Mouse (Mus musculus) hindbrain, embryonic 14.5 days (tissue): ENCODE data around the gene Trim47. TPM values are rescaled to one million over a fixed set of nuclear protein-coding genes. Genes with fewer than 3 reads are reported as not detected.
A peak's percentile ranks its signal among the peaks of the same experiment; 100 is the strongest.

Experiments used
- ATAC-seq: fragments of 200-750 bp; cut with Nextera tagmentation; 2 replicates; pipeline ENCODE4 v1.8.0; 2017; ENCODE audit warnings: moderate number of reproducible peaks, mild to moderate bottlenecking, moderate TSS enrichment, moderate library complexity; ENCODE audit not compliant: low FRiP score
- DNase-seq: peaks from one replicate; pipeline ENCODE4 v3.0.0-alpha.2; 2015; ENCODE audit warnings: low spot score
- H3K27ac ChIP-seq: fragments of 300-500 bp; sonication (generic); 2 replicates; pipeline ENCODE4 v1.5.1; 2014; ENCODE audit warnings: mild to moderate bottlenecking, moderate library complexity
- H3K27me3 ChIP-seq: fragments of 300-500 bp; sonication (generic); 2 replicates; pipeline ENCODE4 v1.6.1; 2014; ENCODE audit warnings: mild to moderate bottlenecking, low read length, mixed read lengths; ENCODE audit not compliant: control insufficient read depth, insufficient read depth
- H3K36me3 ChIP-seq: fragments of 300-500 bp; sonication (generic); replicated peaks from 2 replicates; pipeline ENCODE4 v1.6.1; 2014; ENCODE audit not compliant: control insufficient read depth, insufficient read depth
- H3K4me1 ChIP-seq: fragments of 300-500 bp; sonication (generic); replicated peaks from 2 replicates; pipeline ENCODE4 v1.6.1; 2014; ENCODE audit warnings: antibody characterized with exemption, low read length, mixed read lengths; ENCODE audit not compliant: control insufficient read depth, insufficient read depth
- H3K4me2 ChIP-seq: fragments of 300-500 bp; sonication (generic); replicated peaks from 2 replicates; pipeline ENCODE4 v1.6.1; 2014; ENCODE audit warnings: mild to moderate bottlenecking, moderate library complexity
- H3K4me3 ChIP-seq: fragments of 300-500 bp; sonication (generic); replicated peaks from 2 replicates; pipeline ENCODE4 v1.5.1; 2014; ENCODE audit warnings: mild to moderate bottlenecking, low read length
- H3K9ac ChIP-seq: fragments of 300-500 bp; sonication (generic); 2 replicates; pipeline ENCODE4 v1.6.1; 2014
- H3K9me3 ChIP-seq: fragments of 300-500 bp; sonication (generic); 2 replicates; pipeline ENCODE4 v1.6.1; 2016; ENCODE audit warnings: low read length; ENCODE audit not compliant: control insufficient read depth
- WGBS: fragments of 180-500 bp; shearing (Covaris S2); extraction: QIAGEN DNeasy Blood & Tissue Kit; methylation state at CpG from one replicate; pipeline ENCODE4 v1.1.7; 2014; 5-methylcytosine and 5-hydroxymethylcytosine counted together
- polyA plus RNA-seq: library from polyadenylated mRNA; unstranded; fragments of >200 nt; fragmentation: Nextera tagmentation; extraction: Ambion mirVana; gene quantifications from 2 replicates; pipeline ENCODE4 v1.2.1, GENCODE M21; 2014

The Trim47 gene
- 9.4 and 10.6 TPM in 2 replicates for polyA plus RNA-seq

DNA sequence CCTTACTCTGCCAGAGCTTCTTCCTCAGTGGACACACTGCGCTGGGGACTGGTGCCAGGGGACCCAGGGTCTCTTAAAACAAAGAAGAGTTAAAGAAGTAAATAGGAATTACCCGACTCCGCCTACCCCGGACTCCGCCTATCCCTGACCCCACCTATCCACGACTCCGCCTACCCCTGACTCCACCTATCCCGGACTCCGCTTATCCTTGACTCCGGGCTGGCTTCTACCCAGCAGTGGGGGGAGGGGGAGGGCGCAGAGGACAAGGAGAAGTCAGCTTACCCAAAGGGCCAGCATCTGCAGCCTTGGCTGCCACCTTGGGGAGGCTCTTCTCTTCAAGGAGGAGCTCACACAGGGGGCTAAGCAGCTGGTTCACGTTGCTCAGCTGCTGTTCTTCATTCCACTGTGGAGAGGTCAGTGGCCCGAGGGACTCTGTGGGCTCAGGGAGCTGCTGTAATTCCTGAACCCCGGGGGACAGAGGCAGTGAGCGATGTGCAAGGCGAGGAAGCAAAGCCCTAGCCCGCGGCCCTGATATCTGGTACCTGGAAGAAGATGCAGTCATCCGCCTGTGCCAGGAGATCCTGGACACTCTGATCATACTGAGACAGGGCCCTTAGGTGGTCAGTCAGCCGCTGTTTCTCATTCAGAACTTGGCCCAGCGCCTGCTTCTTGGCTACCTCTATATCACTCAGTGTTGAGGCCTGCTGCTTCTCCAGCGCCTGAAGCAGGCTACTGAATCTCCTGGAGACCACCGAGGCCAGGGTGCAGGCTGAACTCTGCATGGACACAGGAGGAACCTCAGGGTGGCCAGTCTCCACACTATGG, at the start of gene Trim47:
Gene Trim47, minus strand, starts transcription at position 55 of the 825 bp plus-strand sequence.
- Histone ChIP-seq H3K27me3 (no peaks in the 10 kb centered on the region), H3K27ac (no peak within 1 kb of the TSS), H3K4me3 (no peak within 1 kb of the TSS), H3K4me2 (0 out of 2 replicates have a peak within 1 kb of the TSS, but pooled peaks have one; percentile 9), H3K9ac (0 out of 2 replicates have a peak within 1 kb of the TSS, but pooled peaks have one; percentile 5), H3K9me3 (no peaks in the 10 kb centered on the region), H3K4me1 (peaks cover 12% of the 10 kb centered on the region), H3K36me3 (peaks cover 10% of the 10 kb centered on the region; the same call in 1 of the 2 replicates)
- DNase-seq (no peak), ATAC-seq (no peak)
- 29% methylated on average over 23 of the region's 23 CpGs for WGBS

- H3K9ac ChIP-seq = no peak overlapping the region
- H3K9me3 ChIP-seq = no peaks in the 10 kb centered on the region
- no peaks in the 10 kb centered on the region for H3K27me3 ChIP-seq
- no peak overlapping the region for H3K4me2 ChIP-seq
- no peak overlapping the region for H3K27ac ChIP-seq
- H3K4me1 ChIP-seq = no peaks in the 10 kb centered on the region
- no peak for DNase-seq
- WGBS = 87% methylated on average over 7 of the region's 7 CpGs
- H3K36me3 ChIP-seq = peaks cover 96% of the 10 kb centered on the region
- ATAC-seq = no peak
- H3K4me3 ChIP-seq = no peak overlapping the region
Observed at GRCm38 (mm10) chr11:116176010-116176409, 49.0 kb upstream of the Trim47 start.

DNA sequence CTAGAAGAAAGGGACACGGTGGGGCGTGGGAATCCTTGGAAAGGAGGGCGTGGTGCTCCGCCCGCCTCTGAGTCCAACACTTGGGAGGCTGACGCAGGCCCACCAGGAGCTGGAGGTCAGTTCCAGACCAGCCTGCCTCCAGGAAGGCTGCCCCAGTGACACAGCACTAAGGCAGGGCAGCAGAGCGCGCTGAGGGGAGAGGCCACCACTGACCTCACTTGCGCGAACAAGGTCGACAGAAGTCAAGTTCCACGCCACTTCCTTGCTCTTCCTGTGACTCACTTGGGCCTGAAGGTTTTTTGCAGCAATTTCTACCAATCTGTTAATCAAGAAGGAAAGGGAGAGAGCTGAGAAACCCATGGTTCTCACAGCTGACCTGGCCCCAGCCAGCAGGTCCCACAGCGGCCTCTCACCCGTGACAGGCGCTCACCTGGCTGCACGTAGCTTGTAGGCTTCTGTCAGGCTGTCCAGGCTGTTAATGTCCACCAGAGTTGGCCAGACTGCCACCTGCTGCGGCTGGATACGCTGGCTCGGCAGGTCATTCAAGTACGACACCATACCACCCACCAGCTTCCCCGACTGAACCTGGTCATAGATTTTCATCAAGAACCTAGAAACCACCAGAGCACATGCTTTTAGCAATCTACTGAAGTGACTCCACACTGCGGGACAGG, 47.9 kb upstream of the Trim47 start:
- 91% methylated on average over 22 of the region's 22 CpGs for WGBS
- ATAC-seq = no peak
- H3K4me2 ChIP-seq = no peak overlapping the region
- H3K4me1 ChIP-seq = no peaks in the 10 kb centered on the region
- no peak overlapping the region for H3K9ac ChIP-seq
- peaks cover 86% of the 10 kb centered on the region for H3K36me3 ChIP-seq
- no peaks in the 10 kb centered on the region for H3K27me3 ChIP-seq
- no peak overlapping the region for H3K27ac ChIP-seq
- no peaks in the 10 kb centered on the region for H3K9me3 ChIP-seq
- no peak for DNase-seq
- H3K4me3 ChIP-seq = no peak overlapping the region

DNA sequence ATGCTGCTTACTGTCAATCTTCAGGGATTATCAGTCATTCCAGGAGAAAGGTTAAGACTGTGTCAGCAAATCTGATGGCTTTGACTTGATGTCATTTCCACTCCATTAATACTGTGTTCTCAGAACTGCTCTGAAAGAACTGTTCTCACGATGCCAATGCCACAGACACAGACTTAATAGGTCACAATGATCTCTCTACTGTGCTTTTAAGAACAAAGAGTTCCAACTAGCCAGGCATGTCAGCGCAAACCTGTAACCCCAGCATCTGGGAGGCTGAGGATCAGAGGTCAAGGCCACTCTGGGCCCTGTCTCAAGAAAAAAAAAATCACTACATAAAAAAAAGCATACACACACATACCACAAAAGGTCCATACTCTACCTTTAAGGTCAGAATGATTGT, 44.9 kb upstream of the Trim47 start:
- ATAC-seq (no peak), DNase-seq (no peak)
- WGBS = 82% methylated on average over 2 of the region's 2 CpGs
- H3K9ac ChIP-seq = no peak overlapping the region
- peaks cover 6% of the 10 kb centered on the region for H3K4me1 ChIP-seq
- H3K4me2 ChIP-seq = no peak overlapping the region
- H3K27me3 ChIP-seq = no peaks in the 10 kb centered on the region
- no peaks in the 10 kb centered on the region for H3K9me3 ChIP-seq
- H3K4me3 ChIP-seq = no peak overlapping the region
- H3K36me3 ChIP-seq = peaks cover 58% of the 10 kb centered on the region
- no peak overlapping the region for H3K27ac ChIP-seq

- Histone ChIP-seq H3K4me3 (no peak overlapping the region), H3K9ac (no peak overlapping the region), H3K36me3 (peaks cover 55% of the 10 kb centered on the region), H3K4me1 (peaks cover 13% of the 10 kb centered on the region), H3K9me3 (no peaks in the 10 kb centered on the region), H3K27me3 (no peaks in the 10 kb centered on the region), H3K4me2 (no peak overlapping the region), H3K27ac (no peak overlapping the region)
- no peak for DNase-seq
- WGBS = 87% methylated on average over 5 of the region's 5 CpGs
- no peak for ATAC-seq
Observed at GRCm38 (mm10) chr11:116170003-116170800, 43.2 kb upstream of the Trim47 start.

GRCm38 (mm10) chr11:116169214-116169613, 42.2 kb upstream of the Trim47 start:
- no peak for ATAC-seq
- H3K9ac ChIP-seq = no peak overlapping the region
- H3K27ac ChIP-seq = no peak overlapping the region
- H3K4me3 ChIP-seq = no peak overlapping the region
- no peak overlapping the region for H3K4me2 ChIP-seq
- H3K9me3 ChIP-seq = no peaks in the 10 kb centered on the region
- DNase-seq = no peak
- H3K36me3 ChIP-seq = peaks cover 55% of the 10 kb centered on the region
- WGBS = 89% methylated on average over 3 of the region's 3 CpGs
- peaks cover 13% of the 10 kb centered on the region for H3K4me1 ChIP-seq
- H3K27me3 ChIP-seq = no peaks in the 10 kb centered on the region

- ATAC-seq = peak; percentile 97
- peak; percentile 98 for DNase-seq
- Histone ChIP-seq H3K27ac (peak within 1 kb of the TSS; percentile 93), H3K9ac (peak within 1 kb of the TSS; percentile 85), H3K27me3 (no peaks in the 10 kb centered on the region), H3K4me1 (peaks cover 13% of the 10 kb centered on the region), H3K9me3 (no peaks in the 10 kb centered on the region), H3K4me2 (peak within 1 kb of the TSS; percentile 57), H3K36me3 (peaks cover 49% of the 10 kb centered on the region), H3K4me3 (peak within 1 kb of the TSS; percentile 67)
- WGBS = under 1% methylated on average over 40 of the region's 40 CpGs
Observed at GRCm38 (mm10) chr11:116167884-116168439, 41.0 kb upstream of the Trim47 start, which contains the start of gene Fbf1. Gene Fbf1 (minus strand): TSS chr11:116168166.

DNA sequence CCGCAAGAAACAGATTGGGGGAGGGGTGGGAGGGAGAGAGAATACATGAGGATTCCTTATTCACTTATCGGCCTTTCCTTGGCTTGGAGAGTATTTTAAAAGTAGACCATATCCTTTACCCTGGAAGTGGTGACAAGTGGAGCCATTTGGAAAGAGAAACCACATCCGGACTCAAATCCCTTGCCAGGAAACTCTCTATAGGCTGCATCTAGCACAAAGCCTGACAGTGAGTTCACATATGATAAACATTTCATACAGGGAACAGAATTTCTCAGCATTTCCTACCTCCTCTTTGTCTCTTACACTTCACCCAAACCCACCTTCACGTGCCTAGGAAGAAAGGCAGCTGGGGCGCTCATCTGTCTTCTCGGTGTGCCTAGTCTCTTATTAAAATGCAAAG, 40.2 kb upstream of the Trim47 start:
- H3K27me3 ChIP-seq = no peaks in the 10 kb centered on the region
- no peaks in the 10 kb centered on the region for H3K9me3 ChIP-seq
- peaks cover 42% of the 10 kb centered on the region for H3K36me3 ChIP-seq
- peaks cover 13% of the 10 kb centered on the region for H3K4me1 ChIP-seq
- H3K4me2 ChIP-seq = peak overlapping the region; percentile 57
- no peak for ATAC-seq
- H3K9ac ChIP-seq = peak overlapping the region; percentile 85
- peak overlapping the region; percentile 67 for H3K4me3 ChIP-seq
- DNase-seq = peak; percentile 39
- WGBS = 8% methylated on average over 6 of the region's 6 CpGs
- H3K27ac ChIP-seq = peak overlapping the region; percentile 93
